Mouse (Mus musculus) heart, embryonic 13.5 days (tissue): ENCODE results near the gene Cenpb. TPM values are rescaled to one million over a fixed set of nuclear protein-coding genes. Genes with fewer than 3 reads are reported as not detected.
A peak's percentile ranks its signal among the peaks of the same experiment; 100 is the strongest.

Experiments
- ATAC-seq: fragments of 200-750 bp; cut with Nextera tagmentation; 2 replicates; pipeline ENCODE4 v1.8.0; 2017; ENCODE audit warnings: moderate TSS enrichment; ENCODE audit not compliant: insufficient number of reproducible peaks, low FRiP score, low TSS enrichment; ENCODE audit errors: extremely low read depth
- H3K27ac ChIP-seq: fragments of 300-500 bp; sonication (generic); replicated peaks from 2 replicates; pipeline ENCODE4 v1.5.1; 2015; ENCODE audit warnings: moderate library complexity, mild to moderate bottlenecking, inconsistent platforms
- H3K27me3 ChIP-seq: fragments of 300-500 bp; sonication (generic); replicated peaks from 2 replicates; pipeline ENCODE4 v1.6.1; 2015; ENCODE audit warnings: mild to moderate bottlenecking, inconsistent platforms
- H3K36me3 ChIP-seq: fragments of 300-500 bp; sonication (generic); 2 replicates; pipeline ENCODE4 v1.6.1; 2015; ENCODE audit warnings: mild to moderate bottlenecking, inconsistent platforms
- H3K4me1 ChIP-seq: fragments of 300-500 bp; sonication (generic); 2 replicates; pipeline ENCODE4 v1.6.1; 2015; ENCODE audit warnings: inconsistent platforms
- H3K4me2 ChIP-seq: fragments of 300-500 bp; sonication (generic); 2 replicates; pipeline ENCODE4 v1.6.1; 2015; ENCODE audit warnings: inconsistent platforms, mild to moderate bottlenecking, moderate library complexity
- H3K4me3 ChIP-seq: fragments of 300-500 bp; sonication (generic); 2 replicates; pipeline ENCODE4 v1.5.1; 2015; ENCODE audit warnings: moderate library complexity, mild to moderate bottlenecking, inconsistent platforms
- H3K9ac ChIP-seq: fragments of 300-500 bp; sonication (generic); 2 replicates; pipeline ENCODE4 v1.6.1; 2015; ENCODE audit warnings: inconsistent platforms, mild to moderate bottlenecking, moderate library complexity
- H3K9me3 ChIP-seq: fragments of 300-500 bp; sonication (generic); 2 replicates; pipeline ENCODE4 v1.6.1; 2016; ENCODE audit warnings: inconsistent platforms
- WGBS: fragments of 180-500 bp; shearing (Covaris S2); methylation state at CpG from one replicate; pipeline ENCODE4 v1.1.7; 2015; ENCODE audit warnings: mixed read lengths; 5-methylcytosine and 5-hydroxymethylcytosine counted together
- polyA plus RNA-seq: library from polyadenylated mRNA; unstranded; fragments of >200 nt; fragmentation: Nextera tagmentation; extraction: Ambion mirVana; gene quantifications from 2 replicates; pipeline ENCODE4 v1.2.1, GENCODE M21; 2015

Cenpb gene
- polyA plus RNA-seq, 1 experiment from 2014 or later = 6.8 TPM

DNA sequence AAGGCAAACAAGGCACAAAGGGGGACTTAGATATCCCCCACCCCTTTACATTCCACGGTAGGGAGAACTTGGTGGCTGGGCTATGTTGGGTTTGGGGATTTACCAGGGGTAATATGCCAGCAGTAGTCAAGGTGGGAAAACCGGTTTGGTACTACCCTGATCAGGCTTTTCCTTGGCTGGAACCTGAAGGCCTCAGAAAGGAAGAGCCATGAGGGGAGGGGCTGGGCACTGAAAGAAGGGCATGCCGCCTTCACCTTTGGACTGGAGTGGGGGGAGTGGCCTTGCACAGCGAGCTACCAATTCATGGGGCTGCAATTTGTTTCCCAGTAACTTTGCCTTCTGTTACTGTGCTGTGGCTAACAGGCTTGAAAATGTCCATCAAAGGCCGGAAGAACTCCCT lies 3.4 kb downstream of the Cenpb start:
- Histone ChIP-seq H3K27me3 (peaks cover 29% of the 10 kb centered on the region), H3K36me3 (peaks cover 23% of the 10 kb centered on the region), H3K4me3 (no peak overlapping the region), H3K4me2 (peak overlapping the region; percentile 98; the same call in 1 of the 2 replicates), H3K9ac (peak overlapping the region; percentile 98), H3K27ac (peak overlapping the region; percentile 4; the same call in 1 of the 2 replicates), H3K9me3 (no peaks in the 10 kb centered on the region), H3K4me1 (peaks cover 55% of the 10 kb centered on the region)
- 59% methylated on average over 5 of the region's 5 CpGs for WGBS
- no peak for ATAC-seq

- peaks cover 23% of the 10 kb centered on the region for H3K36me3 ChIP-seq
- H3K27ac ChIP-seq = 0 out of 2 replicates have a peak overlapping the region, but pooled peaks have one; percentile 4
- no peak for ATAC-seq
- WGBS = 92% methylated on average over 1 of the region's 1 CpGs
- H3K9ac ChIP-seq = 0 out of 2 replicates have a peak overlapping the region, but pooled peaks have one; percentile 98
- H3K4me1 ChIP-seq = peaks cover 60% of the 10 kb centered on the region
- peaks cover 35% of the 10 kb centered on the region for H3K27me3 ChIP-seq
- H3K9me3 ChIP-seq = no peaks in the 10 kb centered on the region
- no peak overlapping the region for H3K4me2 ChIP-seq
- H3K4me3 ChIP-seq = no peak overlapping the region
Observed at GRCm38 (mm10) chr2:131175945-131176309, 3.9 kb downstream of the Cenpb start.

- no peak overlapping the region for H3K27ac ChIP-seq
- no peak overlapping the region for H3K4me2 ChIP-seq
- peaks cover 23% of the 10 kb centered on the region for H3K36me3 ChIP-seq
- peaks cover 40% of the 10 kb centered on the region for H3K27me3 ChIP-seq
- 72% methylated on average over 3 of the region's 3 CpGs for WGBS
- ATAC-seq = no peak
- H3K9ac ChIP-seq = no peak overlapping the region
- peaks cover 63% of the 10 kb centered on the region for H3K4me1 ChIP-seq
- H3K9me3 ChIP-seq = no peaks in the 10 kb centered on the region
- no peak overlapping the region for H3K4me3 ChIP-seq
Observed at GRCm38 (mm10) chr2:131175286-131175944, 4.5 kb downstream of the Cenpb start.

- H3K9me3 ChIP-seq = no peaks in the 10 kb centered on the region
- H3K36me3 ChIP-seq = peaks cover 23% of the 10 kb centered on the region
- ATAC-seq = no peak
- WGBS = 5% methylated on average over 11 of the region's 11 CpGs
- peak overlapping the region; percentile 68 for H3K9ac ChIP-seq
- H3K27me3 ChIP-seq = peaks cover 47% of the 10 kb centered on the region
- H3K4me1 ChIP-seq = peaks cover 63% of the 10 kb centered on the region
- no peak overlapping the region for H3K27ac ChIP-seq
- peak overlapping the region; percentile 51 for H3K4me3 ChIP-seq
- H3K4me2 ChIP-seq = peak overlapping the region; percentile 82
Observed at GRCm38 (mm10) chr2:131174700-131175099, 5.2 kb downstream of the Cenpb start.

DNA sequence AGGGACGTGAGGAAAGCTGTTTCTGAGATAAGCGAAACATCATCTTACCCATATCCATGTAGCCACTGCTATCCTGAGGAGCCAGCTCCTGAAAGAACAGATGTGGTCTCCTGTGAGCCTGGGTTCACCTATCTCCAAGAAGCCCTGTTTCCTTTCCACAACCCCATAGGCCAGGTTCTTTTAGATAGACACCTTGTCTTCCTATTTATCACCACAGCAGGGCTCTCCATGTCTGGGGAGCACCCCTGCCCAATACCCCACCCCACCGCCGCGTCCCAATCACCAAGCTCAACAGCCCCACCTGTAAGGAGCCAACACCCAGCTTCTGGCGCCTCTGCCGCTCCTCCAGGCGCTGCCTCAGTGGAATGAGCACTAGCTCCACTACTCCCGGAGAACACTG lies 7.5 kb downstream of the Cenpb start:
- WGBS = 32% methylated on average over 9 of the region's 9 CpGs
- H3K4me1 ChIP-seq = peaks cover 43% of the 10 kb centered on the region
- no peak for ATAC-seq
- no peak overlapping the region for H3K4me3 ChIP-seq
- no peak overlapping the region for H3K4me2 ChIP-seq
- peaks cover 56% of the 10 kb centered on the region for H3K27me3 ChIP-seq
- peaks cover 14% of the 10 kb centered on the region for H3K36me3 ChIP-seq
- no peak overlapping the region for H3K27ac ChIP-seq
- no peak overlapping the region for H3K9ac ChIP-seq
- no peaks in the 10 kb centered on the region for H3K9me3 ChIP-seq

DNA sequence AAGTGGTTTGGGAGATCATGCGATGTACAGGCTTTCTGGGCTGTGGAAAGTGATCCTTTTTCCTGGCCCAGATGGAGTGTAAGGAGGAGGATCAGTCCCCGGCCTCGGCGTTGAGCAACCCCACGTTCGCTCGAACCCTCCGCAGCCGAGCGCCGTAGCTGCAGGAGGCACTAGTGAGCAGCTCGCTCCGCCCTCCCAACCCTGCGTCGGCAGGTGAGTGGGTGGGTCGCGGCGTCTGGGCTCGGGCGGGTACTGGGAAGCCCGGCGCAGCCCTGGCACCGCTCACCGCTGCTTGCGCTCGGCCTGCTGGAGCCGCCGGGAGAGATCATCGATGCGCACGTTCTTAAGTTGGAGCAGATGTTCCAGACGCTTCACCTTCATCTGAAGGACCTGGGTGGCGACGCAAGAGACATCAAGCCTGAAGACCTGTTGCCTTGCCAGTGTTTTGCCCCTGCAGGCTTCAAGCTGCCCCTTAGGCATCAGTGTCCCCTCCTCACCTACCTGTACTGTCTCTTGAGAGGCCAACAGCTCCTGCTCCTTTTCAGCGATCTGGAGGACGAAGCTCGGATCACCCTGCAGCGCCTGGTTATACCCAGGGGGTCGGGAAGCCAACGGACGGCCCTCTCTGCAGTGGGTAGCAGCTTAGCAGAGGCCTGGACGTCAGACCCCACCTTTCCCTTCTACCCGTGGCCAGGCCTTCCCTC lies 8.3 kb downstream of the Cenpb start:
- Histone ChIP-seq H3K9ac (peak overlapping the region; percentile 69), H3K27ac (no peak overlapping the region), H3K4me2 (peak overlapping the region; percentile 65), H3K4me1 (peaks cover 35% of the 10 kb centered on the region), H3K9me3 (no peaks in the 10 kb centered on the region), H3K36me3 (peaks cover 9% of the 10 kb centered on the region), H3K27me3 (peaks cover 56% of the 10 kb centered on the region), H3K4me3 (peak overlapping the region; percentile 40)
- WGBS = 3% methylated on average over 43 of the region's 43 CpGs
- ATAC-seq = no peak

- Histone ChIP-seq H3K9ac (peak overlapping the region; percentile 69; the same call in 1 of the 2 replicates), H3K4me1 (peaks cover 29% of the 10 kb centered on the region), H3K36me3 (peaks cover 3% of the 10 kb centered on the region), H3K27me3 (peaks cover 56% of the 10 kb centered on the region), H3K4me2 (peak overlapping the region; percentile 65), H3K9me3 (no peaks in the 10 kb centered on the region), H3K27ac (no peak overlapping the region), H3K4me3 (peak overlapping the region; percentile 40)
- 13% methylated on average over 9 of the region's 9 CpGs for WGBS
- no peak for ATAC-seq
Observed at GRCm38 (mm10) chr2:131170936-131171335, 8.9 kb downstream of the Cenpb start.

- H3K4me3 ChIP-seq = no peak overlapping the region
- H3K4me2 ChIP-seq = no peak overlapping the region
- peaks cover 14% of the 10 kb centered on the region for H3K4me1 ChIP-seq
- no peaks in the 10 kb centered on the region for H3K36me3 ChIP-seq
- H3K9me3 ChIP-seq = peaks cover 9% of the 10 kb centered on the region; the same call in 1 of the 2 replicates
- no peak overlapping the region for H3K9ac ChIP-seq
- peaks cover 52% of the 10 kb centered on the region for H3K27me3 ChIP-seq
- no peak overlapping the region for H3K27ac ChIP-seq
- 73% methylated on average over 1 of the region's 1 CpGs for WGBS
- ATAC-seq = no peak
Observed at GRCm38 (mm10) chr2:131168914-131169313, 11.0 kb downstream of the Cenpb start.

DNA sequence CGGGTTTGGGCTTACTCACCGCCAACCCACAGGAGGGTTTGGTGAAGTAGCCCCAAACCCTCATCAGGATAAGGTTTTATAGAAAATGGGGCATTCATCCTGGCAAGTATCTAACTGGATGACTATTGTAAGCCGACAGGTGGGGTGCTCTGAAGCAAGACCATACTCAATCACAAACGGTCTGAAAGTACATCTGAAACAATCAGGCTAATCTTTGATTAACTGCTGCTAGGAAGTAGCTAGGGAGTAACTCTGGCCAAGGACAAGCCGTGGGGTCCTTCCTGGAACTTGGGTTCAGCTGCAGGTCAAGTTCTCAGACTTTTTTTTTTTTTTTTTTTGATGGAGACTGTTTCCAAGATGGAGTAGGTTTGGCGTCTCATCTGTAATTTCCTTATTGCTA lies 11.9 kb downstream of the Cenpb start:
- Histone ChIP-seq H3K9ac (no peak overlapping the region), H3K4me3 (no peak overlapping the region), H3K4me2 (no peak overlapping the region), H3K27me3 (peaks cover 42% of the 10 kb centered on the region), H3K36me3 (no peaks in the 10 kb centered on the region), H3K4me1 (peaks cover 14% of the 10 kb centered on the region), H3K9me3 (peaks cover 9% of the 10 kb centered on the region; the same call in 1 of the 2 replicates), H3K27ac (no peak overlapping the region)
- ATAC-seq = no peak
- WGBS = 75% methylated on average over 6 of the region's 6 CpGs

DNA sequence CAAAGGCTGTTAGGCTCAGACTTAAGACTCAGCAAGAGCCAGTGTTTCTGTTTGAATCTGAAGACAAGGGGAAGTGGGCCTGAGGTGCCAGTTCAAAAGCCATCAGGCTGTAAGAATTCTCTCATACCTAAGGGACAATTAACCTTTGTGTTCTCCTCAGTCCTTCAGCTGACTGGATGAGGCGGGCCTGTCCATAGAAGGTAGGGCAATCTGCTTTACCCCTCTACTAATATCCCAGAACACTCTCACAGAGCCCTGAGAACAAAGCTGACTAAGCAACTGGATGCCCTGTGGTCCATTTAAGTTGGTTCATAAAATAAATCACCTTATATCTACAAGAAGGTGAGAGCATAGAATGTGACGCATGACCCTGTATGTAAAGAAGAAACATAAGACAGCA lies 13.7 kb downstream of the Cenpb start:
- Histone ChIP-seq H3K27me3 (peaks cover 24% of the 10 kb centered on the region), H3K9me3 (peaks cover 9% of the 10 kb centered on the region; the same call in 1 of the 2 replicates), H3K27ac (no peak overlapping the region), H3K4me1 (peaks cover 7% of the 10 kb centered on the region), H3K4me3 (no peak overlapping the region), H3K36me3 (no peaks in the 10 kb centered on the region), H3K4me2 (no peak overlapping the region), H3K9ac (no peak overlapping the region)
- WGBS = 83% methylated on average over 2 of the region's 2 CpGs
- ATAC-seq = no peak

GRCm38 (mm10) chr2:131163924-131164323 lies 15.9 kb downstream of the Cenpb start:
- H3K9ac ChIP-seq = no peak overlapping the region

More at GRCm38 (mm10) chr2:131163924-131164323, 15.9 kb downstream of the Cenpb start:
- no peak overlapping the region for H3K4me2 ChIP-seq
- 63% methylated on average over 7 of the region's 7 CpGs for WGBS
- H3K9me3 ChIP-seq = peaks cover 9% of the 10 kb centered on the region; the same call in 1 of the 2 replicates
- no peaks in the 10 kb centered on the region for H3K36me3 ChIP-seq
- no peak overlapping the region for H3K27ac ChIP-seq
- H3K27me3 ChIP-seq = peaks cover 2% of the 10 kb centered on the region; the same call in 1 of the 2 replicates
- peaks cover 14% of the 10 kb centered on the region for H3K4me1 ChIP-seq
- no peak overlapping the region for H3K4me3 ChIP-seq
- no peak for ATAC-seq
